Mouse (Mus musculus) MEL (cell line): ENCODE measurements around the gene Ccdc82. TPM values are rescaled to one million over a fixed set of nuclear protein-coding genes. Genes with fewer than 3 reads are reported as not detected.
A peak's percentile ranks its signal among the peaks of the same experiment; 100 is the strongest.

Source experiments
- DNase-seq: peaks from one replicate; pipeline ENCODE4 v3.0.0; 2011; ENCODE audit warnings: low read depth, low spot score
- H3K27ac ChIP-seq: 2 replicates; pipeline ENCODE4 v1.5.1; 2012; ENCODE audit warnings: low read depth, mild to moderate bottlenecking, control low read depth, low read length, moderate library complexity; ENCODE audit not compliant: control insufficient read depth
- H3K27me3 ChIP-seq, 2 experiments: fragments of 150-350 bp in 1 of 2; sonication (generic) in 1 of 2; 2 replicates each; pipeline ENCODE4 v1.6.1; 2012; ENCODE audit warnings: low read length in 2 of 2, mild to moderate bottlenecking in 2 of 2, improper control_type of control experiment in 1 of 2, moderate library complexity in 1 of 2; ENCODE audit not compliant: insufficient read depth in 2 of 2, control insufficient read depth in 1 of 2
- H3K36me3 ChIP-seq, 2 experiments: 2 replicates each; pipeline ENCODE4 v1.6.1; 2012 to 2014; ENCODE audit warnings: low read length in 2 of 2, improper control_type of control experiment in 1 of 2, inconsistent platforms in 1 of 2, mild to moderate bottlenecking in 1 of 2; ENCODE audit not compliant: insufficient read depth in 2 of 2, control insufficient read depth in 1 of 2
- H3K4me1 ChIP-seq, 2 experiments: fragments of 150-350 bp in 1 of 2; sonication (generic) in 1 of 2; 2 replicates each; pipeline ENCODE4 v1.6.1; 2012; ENCODE audit warnings: low read length in 2 of 2, improper control_type of control experiment in 1 of 2, mild to moderate bottlenecking in 1 of 2; ENCODE audit not compliant: insufficient read depth in 2 of 2, control insufficient read depth in 1 of 2
- H3K4me3 ChIP-seq, 2 experiments: fragments of 150-350 bp in 1 of 2; sonication (generic) in 1 of 2; 2 replicates each; pipeline ENCODE4 v1.5.1; 2012; ENCODE audit warnings: low read depth in 2 of 2, low read length in 2 of 2, mild to moderate bottlenecking in 2 of 2, moderate library complexity in 2 of 2, control low read depth in 1 of 2, improper control_type of control experiment in 1 of 2; ENCODE audit not compliant: control insufficient read depth in 1 of 2, insufficient read depth in 1 of 2
- H3K79me2 ChIP-seq: 2 replicates; pipeline ENCODE4 v1.6.1; 2012; ENCODE audit warnings: mild to moderate bottlenecking, low read length, moderate library complexity; ENCODE audit not compliant: control insufficient read depth, poor library complexity, insufficient read depth
- H3K9ac ChIP-seq: 2 replicates; pipeline ENCODE4 v1.6.1; 2012; ENCODE audit warnings: low read depth, mild to moderate bottlenecking, control low read depth, low read length, moderate library complexity; ENCODE audit not compliant: control insufficient read depth, poor library complexity, severe bottlenecking
- H3K9me3 ChIP-seq: fragments of 150-350 bp; sonication (generic); replicated peaks from 2 replicates; pipeline ENCODE4 v1.6.1; 2012; ENCODE audit warnings: mild to moderate bottlenecking, low read length, improper control_type of control experiment, moderate library complexity; ENCODE audit not compliant: insufficient read depth
- CHD1 ChIP-seq: IDR thresholded peaks from 2 replicates; pipeline ENCODE4 v1.6.1; 2012; ENCODE audit warnings: low read depth, mild to moderate bottlenecking, inconsistent platforms, low read length, improper control_type of control experiment
- CTCF ChIP-seq, 3 experiments: IDR thresholded peaks in 2 of 3; conservative IDR thresholded peaks in 1 of 3; 2 replicates each; pipeline ENCODE4 v1.5.1; 2011 to 2012; ENCODE audit warnings: low read length in 3 of 3, low read depth in 2 of 3, mild to moderate bottlenecking in 2 of 3, improper control_type of control experiment in 1 of 3, inconsistent platforms in 1 of 3, mixed read lengths in 1 of 3, moderate library complexity in 1 of 3; ENCODE audit not compliant: control insufficient read depth in 1 of 3, insufficient read depth in 1 of 3, poor library complexity in 1 of 3, severe bottlenecking in 1 of 3
- ELF1 ChIP-seq: IDR thresholded peaks from 2 replicates; pipeline ENCODE4 v1.6.1; 2014; ENCODE audit warnings: low read depth, mild to moderate bottlenecking, inconsistent platforms, low read length, improper control_type of control experiment, moderate library complexity
- EP300 ChIP-seq, 2 experiments: IDR thresholded peaks; 2 replicates each; pipeline ENCODE4 v1.6.1; 2011; ENCODE audit warnings: improper control_type of control experiment in 2 of 2, low read length in 2 of 2, low read depth in 1 of 2, mild to moderate bottlenecking in 1 of 2
- ETS1 ChIP-seq: IDR thresholded peaks from 2 replicates; pipeline ENCODE4 v1.6.1; 2012; ENCODE audit warnings: low read depth, mild to moderate bottlenecking, inconsistent platforms, low read length, improper control_type of control experiment, moderate library complexity
- GABPA ChIP-seq: IDR thresholded peaks from 2 replicates; pipeline ENCODE4 v1.6.1; 2012; ENCODE audit warnings: low read depth, mild to moderate bottlenecking, inconsistent platforms, low read length, improper control_type of control experiment, moderate library complexity
- HCFC1 ChIP-seq: IDR thresholded peaks from 2 replicates; pipeline ENCODE4 v1.6.1; 2012; ENCODE audit warnings: low read depth, mild to moderate bottlenecking, inconsistent platforms, low read length, improper control_type of control experiment, moderate library complexity
- JUND ChIP-seq: IDR thresholded peaks from 2 replicates; pipeline ENCODE4 v1.6.1; 2011; ENCODE audit warnings: low read depth, mild to moderate bottlenecking, improper control_type of control experiment, low read length
- KAT2A ChIP-seq: conservative IDR thresholded peaks from 2 replicates; pipeline ENCODE4 v1.6.1; 2012; ENCODE audit warnings: low read depth, low read length, improper control_type of control experiment, inconsistent platforms
- MAZ ChIP-seq: IDR thresholded peaks from 2 replicates; pipeline ENCODE4 v1.6.1; 2012; ENCODE audit warnings: low read depth, mild to moderate bottlenecking, inconsistent platforms, low read length, improper control_type of control experiment
- MEF2A ChIP-seq: IDR thresholded peaks from 2 replicates; pipeline ENCODE4 v1.6.1; 2014; ENCODE audit warnings: low read depth, mild to moderate bottlenecking, inconsistent platforms, low read length, improper control_type of control experiment; ENCODE audit not compliant: poor library complexity, insufficient replicate concordance, severe bottlenecking; ENCODE audit errors: extremely low read depth
- MXI1 ChIP-seq: IDR thresholded peaks from 2 replicates; pipeline ENCODE4 v1.6.1; 2011; ENCODE audit warnings: mild to moderate bottlenecking, low read depth, low read length, improper control_type of control experiment
- MYC ChIP-seq: IDR thresholded peaks from 2 replicates; pipeline ENCODE4 v1.6.1; 2011; ENCODE audit warnings: low read depth, mild to moderate bottlenecking, low read length, improper control_type of control experiment, moderate library complexity
- NELFE ChIP-seq: IDR thresholded peaks from 2 replicates; pipeline ENCODE4 v1.6.1; 2011; ENCODE audit warnings: low read depth, low read length, improper control_type of control experiment
- NRF1 ChIP-seq: IDR thresholded peaks from 2 replicates; pipeline ENCODE4 v1.6.1; 2014; ENCODE audit warnings: low read depth, mild to moderate bottlenecking, inconsistent platforms, low read length, improper control_type of control experiment, moderate library complexity; ENCODE audit not compliant: poor library complexity, insufficient read depth, severe bottlenecking
- POLR2A ChIP-seq, 2 experiments: IDR thresholded peaks; 2 replicates each; pipeline ENCODE4 v1.6.1; 2011 to 2012; ENCODE audit warnings: low read length in 2 of 2, mild to moderate bottlenecking in 2 of 2, control low read depth in 1 of 2, improper control_type of control experiment in 1 of 2, low read depth in 1 of 2, moderate library complexity in 1 of 2; ENCODE audit not compliant: control insufficient read depth in 1 of 2, insufficient read depth in 1 of 2, poor library complexity in 1 of 2
- POLR2AphosphoS2 ChIP-seq: IDR thresholded peaks from 2 replicates; pipeline ENCODE4 v1.6.1; 2011; ENCODE audit warnings: low read length, improper control_type of control experiment
- POLR2AphosphoS5 ChIP-seq: IDR thresholded peaks from 2 replicates; pipeline ENCODE4 v1.6.1; 2012; ENCODE audit warnings: low read depth, borderline replicate concordance, mild to moderate bottlenecking, inconsistent platforms, low read length, moderate library complexity, mixed read lengths
- RCOR1 ChIP-seq: IDR thresholded peaks from 2 replicates; pipeline ENCODE4 v1.6.1; 2012; ENCODE audit warnings: low read depth, mild to moderate bottlenecking, inconsistent platforms, low read length, improper control_type of control experiment
- SIN3A ChIP-seq: IDR thresholded peaks from 2 replicates; pipeline ENCODE4 v1.6.1; 2012; ENCODE audit warnings: low read length, improper control_type of control experiment, inconsistent platforms
- TAL1 ChIP-seq: IDR thresholded peaks from 2 replicates; pipeline ENCODE4 v1.6.1; 2012; ENCODE audit warnings: mild to moderate bottlenecking, inconsistent platforms, low read length, moderate library complexity, mixed read lengths
- TBP ChIP-seq: IDR thresholded peaks from 2 replicates; pipeline ENCODE4 v1.8.0; 2011; ENCODE audit warnings: low read depth, low read length, improper control_type of control experiment
- TCF12 ChIP-seq: IDR thresholded peaks from 2 replicates; pipeline ENCODE4 v1.6.1; 2014; ENCODE audit warnings: low read depth, mild to moderate bottlenecking, inconsistent platforms, low read length, improper control_type of control experiment, moderate library complexity
- UBTF ChIP-seq: IDR thresholded peaks from 2 replicates; pipeline ENCODE4 v1.6.1; 2012; ENCODE audit warnings: low read depth, mild to moderate bottlenecking, inconsistent platforms, low read length, improper control_type of control experiment, moderate library complexity, borderline replicate concordance; ENCODE audit not compliant: insufficient read depth
- USF2 ChIP-seq, 2 experiments: IDR thresholded peaks; 2 replicates each; pipeline ENCODE4 v1.6.1; 2011 to 2012; ENCODE audit warnings: improper control_type of control experiment in 2 of 2, low read length in 2 of 2, borderline replicate concordance in 1 of 2, inconsistent platforms in 1 of 2, low read depth in 1 of 2, mild to moderate bottlenecking in 1 of 2; ENCODE audit not compliant: insufficient read depth in 1 of 2
- ZC3H11A ChIP-seq: IDR thresholded peaks from 2 replicates; pipeline ENCODE4 v1.6.1; 2012; ENCODE audit warnings: low read depth, mild to moderate bottlenecking, inconsistent platforms, low read length, improper control_type of control experiment
- ZKSCAN1 ChIP-seq: IDR thresholded peaks from 2 replicates; pipeline ENCODE4 v1.6.1; 2012; ENCODE audit warnings: low read depth, mild to moderate bottlenecking, inconsistent platforms, low read length, improper control_type of control experiment, moderate library complexity
- ZMIZ1 ChIP-seq: IDR thresholded peaks from 2 replicates; pipeline ENCODE4 v1.6.1; 2012; ENCODE audit warnings: low read depth, mild to moderate bottlenecking, inconsistent platforms, low read length, improper control_type of control experiment, moderate library complexity
- ZNF384 ChIP-seq: IDR thresholded peaks from 2 replicates; pipeline ENCODE4 v1.6.1; 2012; ENCODE audit warnings: low read depth, mild to moderate bottlenecking, inconsistent platforms, low read length, improper control_type of control experiment
- polyA plus RNA-seq, 2 experiments: library from polyadenylated mRNA; stranded (reverse) in 1 of 2; unstranded in 1 of 2; fragments of >175 nt in 1 of 2; fragments of >200 nt in 1 of 2; gene quantifications; 2 replicates each; pipeline versions ENCODE4 v1.2.1 to v1.2.4; 2012; ENCODE audit warnings: low replicate concordance in 2 of 2, low read depth in 1 of 2; ENCODE audit not compliant: insufficient read length in 2 of 2, insufficient read depth in 1 of 2, missing spikeins in 1 of 2
- total RNA-seq: library from RNA; depleted of rRNA; stranded (reverse); fragments of 300-350 nt; gene quantifications from 2 replicates; pipeline ENCODE4 v1.2.3, GENCODE M21; 2012

The Ccdc82 gene
- total and polyA plus RNA-seq, 3 experiments, result 8.4 to 79.8 (median 15.0) TPM

DNA sequence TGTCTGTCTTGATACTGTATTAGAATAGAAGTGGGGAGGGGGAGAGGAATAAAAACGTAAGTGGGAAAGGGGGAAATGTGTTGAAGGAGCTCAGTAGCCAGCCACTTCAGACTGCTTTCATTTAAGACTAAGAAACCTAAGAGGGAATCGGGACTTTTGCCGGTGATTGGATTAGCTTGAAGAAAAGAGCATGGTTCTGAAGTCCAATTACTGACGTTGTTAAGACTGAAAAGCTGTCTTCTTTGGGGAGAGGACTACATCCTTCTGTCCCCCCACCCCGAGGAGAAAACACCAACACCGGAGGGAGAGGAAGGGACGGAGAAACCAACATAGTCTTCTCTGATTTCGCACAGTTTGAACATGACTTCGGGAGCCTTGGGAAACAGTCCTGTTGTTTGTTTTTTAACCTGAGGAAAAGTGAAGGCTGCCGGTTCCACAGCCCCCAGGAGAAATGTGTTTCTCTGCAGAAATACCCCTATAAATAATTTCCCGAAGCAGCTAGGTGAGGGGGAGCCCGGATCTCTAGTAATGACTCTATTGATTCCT, 50.4 kb downstream of the Ccdc82 start (continued):
- TF ChIP-seq MEF2A (no peak), EP300 (IDR thresholded peaks at IDR 0.05; ENCODE audit: low read depth in 1 of 2, low read length in 2 of 2) (no peak; a peak in 1 of 4 replicates), NRF1 (no peak), TCF12 (0 out of 2 replicates have a peak, but pooled peaks have one; percentile 15), KAT2A (no peak), MYC (0 out of 2 replicates have a peak, but pooled peaks have one; percentile 11), ELF1 (no peak), ZNF384 (no peak), NELFE (0 out of 2 replicates have a peak, but pooled peaks have one; percentile 11), HCFC1 (no peak), POLR2A (IDR thresholded peaks at IDR 0.05; ENCODE audit: control insufficient read depth in 1 of 2, insufficient read depth in 1 of 2, low read depth in 1 of 2, low read length in 2 of 2, poor library complexity in 1 of 2) (no peak), MAZ (no peak)

DNA sequence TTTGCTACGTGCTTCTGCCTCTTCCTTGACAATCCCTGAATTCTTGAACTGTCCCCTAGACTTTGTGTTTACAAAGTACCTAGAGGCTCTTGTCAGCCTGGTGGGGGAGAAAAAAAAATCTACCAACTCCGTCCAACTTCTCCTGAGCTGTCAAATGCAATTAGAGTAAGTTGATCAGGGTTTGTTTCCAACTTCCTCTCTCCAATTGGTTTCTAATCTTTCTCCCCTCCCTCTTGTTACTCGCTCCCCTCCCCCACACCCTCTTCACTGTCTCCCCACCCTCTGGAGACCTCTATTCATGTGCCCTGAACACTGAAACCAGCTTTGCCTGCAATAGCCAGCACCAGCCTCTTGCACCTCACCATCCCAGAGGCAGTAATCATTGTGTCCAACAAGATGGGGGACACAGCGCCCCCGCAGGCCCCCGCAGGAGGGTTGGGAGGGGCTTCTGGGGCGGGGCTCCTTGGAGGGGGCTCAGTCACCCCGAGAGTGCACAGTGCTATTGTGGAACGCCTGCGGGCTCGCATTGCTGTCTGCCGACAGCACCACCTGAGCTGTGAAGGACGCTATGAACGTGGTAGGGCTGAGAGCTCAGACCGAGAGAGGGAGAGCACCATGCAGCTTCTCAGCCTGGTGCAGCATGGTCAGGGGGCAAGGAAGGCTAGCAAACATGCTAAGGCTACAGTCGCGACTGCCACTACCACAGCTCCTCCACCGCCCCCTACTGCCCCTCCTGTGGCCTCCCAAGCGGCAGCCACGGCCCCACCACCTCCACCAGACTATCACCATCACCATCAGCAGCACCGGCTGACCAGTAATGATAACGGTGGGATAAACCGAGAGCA, 51.1 kb downstream of the Ccdc82 start, which contains the start of gene Maml2:
Gene Maml2, plus strand, starts transcription at position 290 of the 845 bp plus-strand sequence.
- H3K27ac ChIP-seq, result no peak within 1 kb of the TSS
- peaks cover 0 to 4% of the 10 kb centered on the region in 2 experiments; a peak in 1 of 4 replicates for H3K36me3 ChIP-seq
- peak within 1 kb of the TSS; percentile 75 for H3K9ac ChIP-seq
- peak within 1 kb of the TSS; percentile 67 to 92 for H3K4me3 ChIP-seq
- no peaks in the 10 kb centered on the region; a peak in 1 of 4 replicates for H3K27me3 ChIP-seq
- H3K79me2 ChIP-seq, result no peaks in the 10 kb centered on the region; the same call in 1 of the 2 replicates
- no peaks in the 10 kb centered on the region for H3K9me3 ChIP-seq
- peaks cover 8 to 11% of the 10 kb centered on the region in 2 experiments for H3K4me1 ChIP-seq
- DNase-seq, result peak; percentile 90
- TF ChIP-seq ZKSCAN1 (peak; percentile 12; the same call in 1 of the 2 replicates), EP300 (IDR thresholded peaks at IDR 0.05; ENCODE audit: low read depth in 1 of 2, low read length in 2 of 2) (peak; percentile 42 to 75), GABPA (no peak), UBTF (no peak), TAL1 (peak; percentile 80), ZC3H11A (peak; percentile 3; the same call in 1 of the 2 replicates), SIN3A (peak; percentile 95), POLR2A (IDR thresholded peaks at IDR 0.05; ENCODE audit: control insufficient read depth in 1 of 2, insufficient read depth in 1 of 2, low read depth in 1 of 2, low read length in 2 of 2, poor library complexity in 1 of 2) (no peak), TBP (peak; percentile 11; the same call in 1 of the 2 replicates), ETS1 (peak; percentile 43; the same call in 1 of the 2 replicates), CHD1 (0 out of 2 replicates have a peak, but pooled peaks have one; percentile 68), RCOR1 (peak; percentile 33; the same call in 1 of the 2 replicates), POLR2AphosphoS5 (peak; percentile 35; the same call in 1 of the 2 replicates), NRF1 (no peak), JUND (no peak), ZMIZ1 (no peak), MEF2A (no peak), MAZ (peak; percentile 99), TCF12 (peak; percentile 82), MXI1 (peak; percentile 74), USF2 (IDR thresholded peaks at IDR 0.05; ENCODE audit: borderline replicate concordance in 1 of 2, insufficient read depth in 1 of 2, low read depth in 1 of 2, low read length in 2 of 2) (no peak), CTCF (IDR thresholded peaks at IDR 0.05 in 2 of 3, conservative IDR thresholded peaks at IDR 0.05 in 1 of 3; ENCODE audit: control insufficient read depth in 1 of 3, insufficient read depth in 1 of 3, low read depth in 2 of 3, low read length in 3 of 3, poor library complexity in 1 of 3, severe bottlenecking in 1 of 3) (peak; percentile 31 to 56 (median 45); a peak in 5 of 6 replicates), MYC (no peak; the same call in 1 of the 2 replicates), POLR2AphosphoS2 (no peak)
